Mouse (Mus musculus): ENCODE measurements around the gene Olfr1044. TPM values are rescaled to one million over a fixed set of nuclear protein-coding genes. Genes with fewer than 3 reads are reported as not detected.
"Not testable (repeated sequence)": the region's sequence is repeated elsewhere in the genome, so short reads cannot be mapped to it uniquely, and the experiment has no call there.

Gene Olfr1044
- total RNA-seq (2022), result not detected

- no peak for DNase-seq (ENCODE audit: low spot score in 2 of 2)
Measured at GRCm38 (mm10) chr2:86177720-86178119, at the start of gene Olfr1044. Gene Olfr1044, minus strand, starts transcription at chr2:86177820.

GRCm38 (mm10) chr2:86219214-86219613 lies 41.6 kb upstream of the Olfr1044 start, which contains the start of gene Olfr1046:
Gene Olfr1046, minus strand, starts transcription at chr2:86219314.
- DNase-seq (ENCODE audit: low spot score in 2 of 2), result no peak

- DNase-seq (ENCODE audit: low spot score in 2 of 2), result no peak
Measured at GRCm38 (mm10) chr2:86202909-86203308, 25.3 kb upstream of the Olfr1044 start, which contains the start of gene Olfr1045. Gene Olfr1045, minus strand, starts transcription at chr2:86203009.

GRCm38 (mm10) chr2:86195863-86196262 lies 18.2 kb upstream of the Olfr1044 start:
- DNase-seq (ENCODE audit: low spot score in 2 of 2), result no peak

- no peak for DNase-seq (ENCODE audit: low spot score in 2 of 2)
Measured at GRCm38 (mm10) chr2:86185583-86185982, 8.0 kb upstream of the Olfr1044 start, which contains the start of gene Olfr52. Gene Olfr52, minus strand, starts transcription at chr2:86185683.

- DNase-seq (ENCODE audit: low spot score in 2 of 2), result no peak
Measured at GRCm38 (mm10) chr2:86179950-86180349, 2.3 kb upstream of the Olfr1044 start.

- not testable (repeated sequence) for DNase-seq (ENCODE audit: low spot score in 2 of 2)
Measured at GRCm38 (mm10) chr2:86175422-86175821, 2.2 kb downstream of the Olfr1044 start.

GRCm38 (mm10) chr2:86167422-86167821 lies 10.2 kb downstream of the Olfr1044 start, which contains the start of gene Olfr1043:
Gene Olfr1043, minus strand, starts transcription at chr2:86167522.
- no peak for DNase-seq (ENCODE audit: low spot score in 2 of 2)

- DNase-seq (ENCODE audit: low spot score in 2 of 2), result no peak
Measured at GRCm38 (mm10) chr2:86161738-86162137, 15.9 kb downstream of the Olfr1044 start, which contains the start of gene Olfr1042. Gene Olfr1042, minus strand, starts transcription at chr2:86161838.

- DNase-seq (ENCODE audit: low spot score in 2 of 2), result no peak
Measured at GRCm38 (mm10) chr2:86146632-86147031, 31.0 kb downstream of the Olfr1044 start, which contains the start of gene Olfr1040. Gene Olfr1040, minus strand, starts transcription at chr2:86146732.

- no peak for DNase-seq (ENCODE audit: low spot score in 2 of 2)
Measured at GRCm38 (mm10) chr2:86135828-86136227, 41.8 kb downstream of the Olfr1044 start, which contains the start of gene Olfr1039. Gene Olfr1039, minus strand, starts transcription at chr2:86135928.

Other genes starting within 250 kb of the Olfr1044 start
- under 1 TPM in 2 of 4 experiments, not detected in 2; 0.09 to 0.11 TPM for gene Olfr1028, start 227.4 kb downstream of the Olfr1044 start, total RNA-seq (2022)
- gene Olfr1029, start 203.9 kb downstream of the Olfr1044 start, total RNA-seq (2022), result under 1 TPM in 1 of 4 experiments, not detected in 3; 0.18 TPM
- gene Olfr1030, start 198.5 kb downstream of the Olfr1044 start, total RNA-seq (2022), result not detected
- not detected for gene Olfr1031, start 187.5 kb downstream of the Olfr1044 start, total RNA-seq (2022)
- gene Olfr1032, start 172.3 kb downstream of the Olfr1044 start, total RNA-seq (2022), result not detected
- gene Olfr1033, start 157.2 kb downstream of the Olfr1044 start, total RNA-seq (2022), result not detected
- gene Olfr1034, start 132.0 kb downstream of the Olfr1044 start, total RNA-seq (2022), result not detected
- not detected for gene Olfr1036, start 103.8 kb downstream of the Olfr1044 start, total RNA-seq (2022)
- gene Olfr1037, start 90.4 kb downstream of the Olfr1044 start, total RNA-seq (2022), result not detected
- not detected for gene Olfr1039, start 41.9 kb downstream of the Olfr1044 start, total RNA-seq (2022)
- not detected for gene Olfr1040, start 31.1 kb downstream of the Olfr1044 start, total RNA-seq (2022)
- not detected for gene Olfr1042, start 16.0 kb downstream of the Olfr1044 start, total RNA-seq (2022)
- not detected for gene Olfr1043, start 10.3 kb downstream of the Olfr1044 start, total RNA-seq (2022)
- not detected for gene Olfr52, start 7.9 kb upstream of the Olfr1044 start, total RNA-seq (2022)
- not detected for gene Olfr1045, start 25.2 kb upstream of the Olfr1044 start, total RNA-seq (2022)
- not detected for gene Olfr1046, start 41.5 kb upstream of the Olfr1044 start, total RNA-seq (2022)
- gene Olfr1047, start 53.6 kb upstream of the Olfr1044 start, total RNA-seq (2022), result not detected
- gene Olfr1048, start 62.5 kb upstream of the Olfr1044 start, total RNA-seq (2022), result not detected
- not detected for gene Olfr1049, start 80.5 kb upstream of the Olfr1044 start, total RNA-seq (2022)
- gene Olfr1051, start 101.3 kb upstream of the Olfr1044 start, total RNA-seq (2022), result not detected
- not detected for gene Olfr1052, start 114.6 kb upstream of the Olfr1044 start, total RNA-seq (2022)
- not detected for gene Olfr1053, start 137.5 kb upstream of the Olfr1044 start, total RNA-seq (2022)
- gene Olfr1054, start 157.6 kb upstream of the Olfr1044 start, total RNA-seq (2022), result not detected
- not detected for gene Olfr1055, start 172.5 kb upstream of the Olfr1044 start, total RNA-seq (2022)
- not detected for gene Olfr1056, start 184.6 kb upstream of the Olfr1044 start, total RNA-seq (2022)
- not detected for gene Olfr1057, start 200.6 kb upstream of the Olfr1044 start, total RNA-seq (2022)
- not detected for gene Olfr1058, start 210.7 kb upstream of the Olfr1044 start, total RNA-seq (2022)
- not detected for gene Olfr1061, start 236.2 kb upstream of the Olfr1044 start, total RNA-seq (2022)
- not detected for gene Olfr1062, start 248.9 kb upstream of the Olfr1044 start, total RNA-seq (2022)